Mouse (Mus musculus): Measurements from ENCODE around the gene Mcat. TPM values are rescaled to one million over a fixed set of nuclear protein-coding genes. Genes with fewer than 3 reads are reported as not detected.

Gene Mcat
- polyA plus RNA-seq, 1 experiment from 2014 or later, result 15.9 TPM

GRCm38 (mm10) chr15:83539905-83540304, 23.7 kb downstream of the Mcat start:
- WGBS, result 51% methylated on average over 4 of the region's 4 CpGs
- Histone ChIP-seq H3K4me2 (replicated peaks; ENCODE audit: low read depth) (no peak overlapping the region), H3K27me3 (replicated peaks; ENCODE audit: control insufficient read depth, insufficient read depth, low read length) (no peaks in the 10 kb centered on the region), H3K9me3 (ENCODE audit: control insufficient read depth) (no peaks in the 10 kb centered on the region), H3K4me1 (replicated peaks; ENCODE audit: control insufficient read depth, insufficient read depth, low read length) (no peaks in the 10 kb centered on the region), H3K27ac (ENCODE audit: low read depth, low read length) (no peak overlapping the region), H3K9ac (ENCODE audit: low read depth, low read length) (no peak overlapping the region), H3K4me3 (ENCODE audit: low read depth, low read length) (no peak overlapping the region), H3K36me3 (ENCODE audit: control insufficient read depth, insufficient read depth) (no peaks in the 10 kb centered on the region; the same call in 1 of the 2 replicates)
- TF ChIP-seq CTCF (IDR thresholded peaks at IDR 0.05; ENCODE audit: low read depth), result no peak
- ATAC-seq, result no peak

DNA sequence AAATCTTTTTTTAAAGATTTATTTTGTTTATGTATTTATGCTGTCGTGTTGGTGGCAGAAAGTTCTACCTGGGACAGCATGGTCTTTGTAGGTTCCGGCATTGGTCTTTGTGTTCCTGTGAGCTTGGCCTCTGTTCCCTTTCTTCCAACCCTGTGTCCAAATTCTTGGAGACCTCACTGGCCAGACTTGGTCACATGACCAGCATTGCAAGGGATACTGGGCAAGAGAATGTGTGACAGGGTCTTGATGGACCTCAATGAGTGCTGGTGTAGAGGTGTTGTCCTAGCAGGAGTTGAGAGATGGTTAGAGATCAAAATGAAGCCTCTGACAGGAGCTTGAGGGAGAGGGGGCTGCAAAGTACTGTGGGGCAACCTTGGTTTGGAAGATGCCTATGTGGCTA, 24.7 kb downstream of the Mcat start:
- TF ChIP-seq CTCF (IDR thresholded peaks at IDR 0.05; ENCODE audit: low read depth), result no peak
- Histone ChIP-seq H3K36me3 (ENCODE audit: control insufficient read depth, insufficient read depth) (no peaks in the 10 kb centered on the region; the same call in 1 of the 2 replicates), H3K27ac (ENCODE audit: low read depth, low read length) (no peak overlapping the region), H3K9me3 (ENCODE audit: control insufficient read depth) (no peaks in the 10 kb centered on the region), H3K27me3 (replicated peaks; ENCODE audit: control insufficient read depth, insufficient read depth, low read length) (no peaks in the 10 kb centered on the region), H3K4me1 (replicated peaks; ENCODE audit: control insufficient read depth, insufficient read depth, low read length) (no peaks in the 10 kb centered on the region), H3K4me2 (replicated peaks; ENCODE audit: low read depth) (no peak overlapping the region), H3K9ac (ENCODE audit: low read depth, low read length) (no peak overlapping the region), H3K4me3 (ENCODE audit: low read depth, low read length) (no peak overlapping the region)
- 95% methylated on average over 2 of the region's 2 CpGs for WGBS
- no peak for ATAC-seq

DNA sequence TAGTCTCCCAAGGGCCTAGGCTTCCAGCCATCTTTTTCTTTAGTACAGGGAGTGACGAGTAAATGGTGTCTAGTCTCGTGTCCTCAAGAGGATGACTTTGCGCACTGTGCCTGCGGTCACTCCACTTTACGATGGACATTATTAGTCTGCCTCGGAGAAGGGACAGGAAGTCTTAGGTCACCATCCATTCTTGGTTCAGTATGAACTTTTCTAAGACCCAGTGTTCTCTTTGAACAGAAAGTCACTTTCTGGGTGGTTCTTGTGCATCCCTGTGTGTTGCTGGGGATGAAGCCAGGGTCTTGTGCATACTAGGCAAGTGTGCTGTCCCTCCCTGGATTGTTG, 27.7 kb downstream of the Mcat start:
- H3K27ac ChIP-seq (ENCODE audit: low read depth, low read length), result no peak overlapping the region
- no peak for ATAC-seq
- no peak overlapping the region for H3K4me3 ChIP-seq (ENCODE audit: low read depth, low read length)
- TF ChIP-seq CTCF (IDR thresholded peaks at IDR 0.05; ENCODE audit: low read depth), result no peak
- no peak overlapping the region for H3K9ac ChIP-seq (ENCODE audit: low read depth, low read length)
- H3K9me3 ChIP-seq (ENCODE audit: control insufficient read depth), result no peaks in the 10 kb centered on the region
- H3K4me2 ChIP-seq (replicated peaks; ENCODE audit: low read depth), result no peak overlapping the region; the same call in 1 of the 2 replicates
- no peaks in the 10 kb centered on the region for H3K36me3 ChIP-seq (ENCODE audit: control insufficient read depth, insufficient read depth)
- no peaks in the 10 kb centered on the region for H3K4me1 ChIP-seq (replicated peaks; ENCODE audit: control insufficient read depth, insufficient read depth, low read length)
- 62% methylated on average over 6 of the region's 6 CpGs for WGBS
- H3K27me3 ChIP-seq (replicated peaks; ENCODE audit: control insufficient read depth, insufficient read depth, low read length), result no peaks in the 10 kb centered on the region

- Histone ChIP-seq H3K4me3 (ENCODE audit: low read depth, low read length) (no peak overlapping the region), H3K9me3 (ENCODE audit: control insufficient read depth) (no peaks in the 10 kb centered on the region), H3K4me2 (replicated peaks; ENCODE audit: low read depth) (no peak overlapping the region; the same call in 1 of the 2 replicates), H3K36me3 (ENCODE audit: control insufficient read depth, insufficient read depth) (no peaks in the 10 kb centered on the region), H3K9ac (ENCODE audit: low read depth, low read length) (no peak overlapping the region), H3K27me3 (replicated peaks; ENCODE audit: control insufficient read depth, insufficient read depth, low read length) (no peaks in the 10 kb centered on the region), H3K27ac (ENCODE audit: low read depth, low read length) (no peak overlapping the region; the same call in 1 of the 2 replicates), H3K4me1 (replicated peaks; ENCODE audit: control insufficient read depth, insufficient read depth, low read length) (no peaks in the 10 kb centered on the region)
- 39% methylated on average over 17 of the region's 17 CpGs for WGBS
- ATAC-seq, result peak; percentile 78
- no peak for TF ChIP-seq CTCF (IDR thresholded peaks at IDR 0.05; ENCODE audit: low read depth)
Measured at GRCm38 (mm10) chr15:83534960-83535889, 28.4 kb downstream of the Mcat start.

GRCm38 (mm10) chr15:83532606-83533005, 31.0 kb downstream of the Mcat start:
- TF ChIP-seq CTCF (IDR thresholded peaks at IDR 0.05; ENCODE audit: low read depth), result no peak
- Histone ChIP-seq H3K36me3 (ENCODE audit: control insufficient read depth, insufficient read depth) (no peaks in the 10 kb centered on the region), H3K4me1 (replicated peaks; ENCODE audit: control insufficient read depth, insufficient read depth, low read length) (no peaks in the 10 kb centered on the region), H3K27ac (ENCODE audit: low read depth, low read length) (no peak overlapping the region), H3K4me3 (ENCODE audit: low read depth, low read length) (no peak overlapping the region), H3K27me3 (replicated peaks; ENCODE audit: control insufficient read depth, insufficient read depth, low read length) (peaks cover 4% of the 10 kb centered on the region; the same call in 1 of the 2 replicates), H3K4me2 (replicated peaks; ENCODE audit: low read depth) (no peak overlapping the region), H3K9me3 (ENCODE audit: control insufficient read depth) (no peaks in the 10 kb centered on the region), H3K9ac (ENCODE audit: low read depth, low read length) (no peak overlapping the region)
- ATAC-seq, result no peak
- 81% methylated on average over 7 of the region's 7 CpGs for WGBS

DNA sequence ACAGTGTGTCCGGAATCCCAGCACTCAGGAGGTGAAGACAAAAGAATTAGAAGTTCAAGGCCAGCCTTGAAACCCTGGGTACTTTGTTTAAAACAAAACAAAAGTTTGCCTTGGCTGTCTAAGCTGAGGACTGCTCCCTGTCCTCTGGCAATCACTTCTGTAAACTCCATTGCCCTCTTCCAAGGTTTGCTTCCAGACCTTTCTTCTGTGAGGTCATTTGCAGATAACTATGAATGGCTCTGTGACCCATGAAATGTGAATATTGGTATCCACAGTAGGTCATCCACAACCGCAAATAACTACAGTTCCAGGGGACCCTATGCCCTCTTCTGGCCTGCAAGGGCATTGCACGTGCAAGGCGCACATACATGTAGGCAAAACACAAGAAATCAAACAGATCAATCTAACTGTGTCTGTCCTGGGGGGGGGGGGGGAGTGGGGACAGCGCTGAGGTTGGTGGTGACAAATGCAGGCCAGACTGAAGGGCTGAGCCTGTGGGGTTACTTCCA, 31.6 kb downstream of the Mcat start:
- no peaks in the 10 kb centered on the region for H3K9me3 ChIP-seq (ENCODE audit: control insufficient read depth)
- peaks cover 8% of the 10 kb centered on the region; the same call in 1 of the 2 replicates for H3K27me3 ChIP-seq (replicated peaks; ENCODE audit: control insufficient read depth, insufficient read depth, low read length)
- H3K36me3 ChIP-seq (ENCODE audit: control insufficient read depth, insufficient read depth), result no peaks in the 10 kb centered on the region
- H3K4me3 ChIP-seq (ENCODE audit: low read depth, low read length), result no peak overlapping the region
- H3K27ac ChIP-seq (ENCODE audit: low read depth, low read length), result no peak overlapping the region
- no peaks in the 10 kb centered on the region for H3K4me1 ChIP-seq (replicated peaks; ENCODE audit: control insufficient read depth, insufficient read depth, low read length)
- no peak overlapping the region for H3K4me2 ChIP-seq (replicated peaks; ENCODE audit: low read depth)
- TF ChIP-seq CTCF (IDR thresholded peaks at IDR 0.05; ENCODE audit: low read depth), result peak; percentile 52
- H3K9ac ChIP-seq (ENCODE audit: low read depth, low read length), result no peak overlapping the region
- WGBS, result 89% methylated on average over 5 of the region's 5 CpGs
- ATAC-seq, result no peak
